Mouse (Mus musculus) CH12.LX (cell line): Measurements from ENCODE around the gene Sox11.

Source experiments
- CHD2 ChIP-seq: IDR thresholded peaks from 2 replicates; pipeline ENCODE4 v1.6.1; 2011; ENCODE audit warnings: low read length, improper control_type of control experiment
- CTCF ChIP-seq, 2 experiments: IDR thresholded peaks in 1 of 2; conservative IDR thresholded peaks in 1 of 2; 2 replicates each; pipeline ENCODE4 v1.5.1; 2011 to 2012; ENCODE audit warnings: low read depth in 2 of 2, low read length in 2 of 2, improper control_type of control experiment in 1 of 2, inconsistent platforms in 1 of 2, mild to moderate bottlenecking in 1 of 2, moderate library complexity in 1 of 2
- ELF1 ChIP-seq: IDR thresholded peaks from 2 replicates; pipeline ENCODE4 v1.6.1; 2014; ENCODE audit warnings: low read depth, mild to moderate bottlenecking, inconsistent platforms, low read length, improper control_type of control experiment
- POLR2A ChIP-seq: IDR thresholded peaks from 2 replicates; pipeline ENCODE4 v1.6.1; 2011; ENCODE audit warnings: low read depth, mild to moderate bottlenecking, improper control_type of control experiment, low read length
- RAD21 ChIP-seq: IDR thresholded peaks from 2 replicates; pipeline ENCODE4 v1.6.1; 2011; ENCODE audit warnings: low read depth, mild to moderate bottlenecking, low read length, improper control_type of control experiment, moderate library complexity
- TCF12 ChIP-seq: IDR thresholded peaks from 2 replicates; pipeline ENCODE4 v1.6.1; 2014; ENCODE audit warnings: low read depth, mild to moderate bottlenecking, inconsistent platforms, low read length, improper control_type of control experiment

DNA sequence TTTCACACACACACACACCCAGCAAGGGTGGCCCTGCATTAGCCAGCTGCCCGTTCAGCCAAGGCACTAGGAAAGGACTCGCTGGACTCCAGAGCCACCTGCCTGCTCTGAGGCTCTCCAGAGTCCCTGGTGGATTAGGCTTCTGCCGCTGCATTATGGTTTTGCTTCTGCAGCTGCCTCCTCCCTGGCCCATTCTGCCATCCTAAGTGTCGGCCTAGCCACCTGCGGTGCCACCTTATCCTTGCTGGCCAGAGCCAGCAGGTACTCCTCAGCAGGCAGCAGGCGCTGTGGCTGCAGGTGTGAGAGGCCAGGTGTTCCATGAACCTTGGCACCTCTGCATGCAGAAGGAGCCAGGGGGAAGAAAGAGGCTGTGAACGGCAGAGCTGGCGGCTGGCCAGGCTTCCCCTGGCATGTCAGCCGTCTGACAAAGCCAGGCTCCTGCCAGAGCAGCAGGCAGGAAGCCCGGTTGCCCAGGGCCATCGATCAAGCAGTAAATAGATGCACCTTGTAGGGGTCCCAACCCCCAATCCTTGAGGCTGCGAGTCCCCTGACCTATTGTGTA is 14.8 kb upstream of the Sox11 start:
- TF ChIP-seq RAD21 (no peak), CTCF (conservative IDR thresholded peaks at IDR 0.05 in 1 of 2, IDR thresholded peaks at IDR 0.05 in 1 of 2; ENCODE audit: low read depth in 2 of 2, low read length in 2 of 2) (no peak), TCF12 (no peak), CHD2 (no peak), ELF1 (no peak), POLR2A (no peak)
